Mouse (Mus musculus) gastrocnemius, postnatal 14 days (tissue): ENCODE data around the gene Pdzd8. TPM values are rescaled to one million over a fixed set of nuclear protein-coding genes. Genes with fewer than 3 reads are reported as not detected.

Experiments
- DNase-seq: peaks from one replicate; pipeline ENCODE4 v3.0.0; 2021; ENCODE audit warnings: mixed read lengths
- intact Hi-C: fragments of 180-260 bp; cut with DNase I; formaldehyde crosslinking; loops from one replicate; pipeline ENCODE4 v1.15.1; 2025; ENCODE audit warnings: low total_unique reads
- total RNA-seq, 2 experiments: library from RNA; stranded (reverse); gene quantifications; 2 replicates each; pipeline ENCODE4 v1.2.3; 2021

Pdzd8 gene
- total RNA-seq, 2 experiments from 2014 or later = 12.9 to 13.3 TPM

GRCm38 (mm10) chr19:59292183-59292839 lies 53.3 kb downstream of the Pdzd8 start:
- no peak for DNase-seq
- intact Hi-C loops = no loop called here

GRCm38 (mm10) chr19:59289811-59290210 lies 55.8 kb downstream of the Pdzd8 start:
- intact Hi-C loops = no loop called here
- no peak for DNase-seq

GRCm38 (mm10) chr19:59289042-59289441 lies 56.5 kb downstream of the Pdzd8 start:
- intact Hi-C loops = no loop called here
- no peak for DNase-seq

GRCm38 (mm10) chr19:59282001-59282400 lies 63.6 kb downstream of the Pdzd8 start:
- no peak for DNase-seq
- intact Hi-C loops = no loop called here

- DNase-seq = no peak
- intact Hi-C loops = no loop called here
Observed at GRCm38 (mm10) chr19:59280841-59281240, 64.7 kb downstream of the Pdzd8 start.

- intact Hi-C loops = no loop called here
- no peak for DNase-seq
Observed at GRCm38 (mm10) chr19:59276354-59276753, 69.2 kb downstream of the Pdzd8 start.

GRCm38 (mm10) chr19:59273190-59273589 lies 72.4 kb downstream of the Pdzd8 start:
- intact Hi-C loops = no loop called here
- no peak for DNase-seq

- no peak for DNase-seq
- intact Hi-C loops = no loop called here
Observed at GRCm38 (mm10) chr19:59267417-59267963, 78.1 kb downstream of the Pdzd8 start.

- intact Hi-C loops = no loop called here
- DNase-seq = no peak
Observed at GRCm38 (mm10) chr19:59265907-59266306, 79.7 kb downstream of the Pdzd8 start.

GRCm38 (mm10) chr19:59264838-59265532 lies 80.6 kb downstream of the Pdzd8 start:
- intact Hi-C loops = no loop called here
- no peak for DNase-seq

GRCm38 (mm10) chr19:59263171-59263570 lies 82.4 kb downstream of the Pdzd8 start:
- DNase-seq = no peak
- intact Hi-C loops = no loop called here

- DNase-seq = no peak
- intact Hi-C loops = no loop called here
Observed at GRCm38 (mm10) chr19:59261604-59262003, 84.0 kb downstream of the Pdzd8 start.

- intact Hi-C loops = no loop called here
- no peak for DNase-seq
Observed at GRCm38 (mm10) chr19:59260718-59261442, 84.7 kb downstream of the Pdzd8 start, which contains the start of gene Slc18a2. Gene Slc18a2 (plus strand): TSS chr19:59260896.

- DNase-seq = no peak
- intact Hi-C loops = no loop called here
Observed at GRCm38 (mm10) chr19:59259633-59260032, 85.9 kb downstream of the Pdzd8 start.

- no peak for DNase-seq
- intact Hi-C loops = no loop called here
Observed at GRCm38 (mm10) chr19:59252651-59253050, 92.9 kb downstream of the Pdzd8 start.

- DNase-seq = no peak
- intact Hi-C loops = no loop called here
Observed at GRCm38 (mm10) chr19:59248553-59249286, 96.9 kb downstream of the Pdzd8 start.

GRCm38 (mm10) chr19:59248144-59248543 lies 97.4 kb downstream of the Pdzd8 start:
- intact Hi-C loops = no loop called here
- no peak for DNase-seq
